Mouse (Mus musculus) gastrocnemius, postnatal 36 days (tissue): ENCODE data around the gene Pth1r. TPM values are rescaled to one million over a fixed set of nuclear protein-coding genes. Genes with fewer than 3 reads are reported as not detected.

Experiments used
- DNase-seq, 2 experiments: peaks; one replicate each; pipeline ENCODE4 v3.0.0; 2022
- intact Hi-C: fragments of 180-260 bp; cut with DNase I; formaldehyde crosslinking; loops from one replicate; pipeline ENCODE4 v1.15.1; 2025
- long read RNA-seq, 2 experiments: library from polyadenylated mRNA; stranded (forward); transcript quantifications; one replicate each; pipeline ENCODE4 v2.0.0; 2021
- total RNA-seq, 2 experiments: library from RNA; stranded (reverse); gene quantifications; 2 replicates each; pipeline ENCODE4 v1.2.3; 2021

The Pth1r gene
- 1 to 10 TPM in 1 of 2 experiments, under 1 TPM in 1; 0.74 to 1.1 TPM for total RNA-seq
- long read RNA-seq, experiment 1, partial matches to known transcripts: 0 of 1 reads
- long read RNA-seq, experiment 1, other reads (novel, unspliced or antisense): 0 of 1 reads
- long read RNA-seq, experiment 2, partial matches to known transcripts: 0 of 1 reads
- long read RNA-seq, experiment 2, other reads (novel, unspliced or antisense): 0 of 1 reads

- intact Hi-C loops: no loop called here
- no peak for DNase-seq
Measured at GRCm38 (mm10) chr9:110746961-110747360, at the start of gene Pth1r. TSS of gene Pth1r (minus strand) at chr9:110747145.

- intact Hi-C loops: no loop called here
- no peak for DNase-seq
Measured at GRCm38 (mm10) chr9:110790462-110790861, 43.5 kb upstream of the Pth1r start.

- intact Hi-C loops: no loop called here
- no peak for DNase-seq
Measured at GRCm38 (mm10) chr9:110788169-110788568, 41.2 kb upstream of the Pth1r start.

- no peak for DNase-seq
- intact Hi-C loops: loop anchor here (2.0 to 5.0 kb wide), 2 partner anchors 87 to 146 kb away; no protein-coding TSS in a partner anchor
Measured at GRCm38 (mm10) chr9:110783611-110784010, 36.7 kb upstream of the Pth1r start.

- DNase-seq: peak; percentile 89 to 91
- intact Hi-C loops: loop anchor here (2.0 to 5.0 kb wide), 3 partner anchors 51 to 144 kb away; no protein-coding TSS in a partner anchor
Measured at GRCm38 (mm10) chr9:110781731-110782130, 34.8 kb upstream of the Pth1r start.

DNA sequence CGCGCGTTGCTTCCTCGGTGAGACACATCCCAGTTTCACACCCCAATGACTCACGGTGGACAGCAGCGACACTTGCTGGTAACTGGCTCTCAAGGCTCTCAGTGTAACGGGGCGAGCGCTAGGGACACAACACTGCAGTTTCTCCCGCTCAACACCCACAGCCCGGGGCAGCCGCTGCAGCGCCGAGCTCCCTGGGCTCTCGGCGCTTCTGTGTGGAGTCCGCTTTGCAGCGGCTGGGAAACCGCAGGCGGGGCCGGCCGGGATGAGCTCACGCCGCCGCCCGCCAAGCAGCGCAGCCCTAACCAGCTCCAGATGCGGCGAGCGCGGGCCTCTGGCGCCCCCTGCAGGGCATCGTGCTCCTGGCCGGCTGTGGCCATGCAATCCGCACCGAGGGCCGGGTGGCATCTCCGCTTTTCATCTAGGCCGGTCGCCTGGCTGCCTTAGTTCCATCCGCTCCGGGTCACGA lies 34.3 kb upstream of the Pth1r start:
- peak; percentile 95 to 97 for DNase-seq
- intact Hi-C loops: loop anchor here (2.0 to 5.0 kb wide), 2 partner anchors 50 to 144 kb away; no protein-coding TSS in a partner anchor

DNA sequence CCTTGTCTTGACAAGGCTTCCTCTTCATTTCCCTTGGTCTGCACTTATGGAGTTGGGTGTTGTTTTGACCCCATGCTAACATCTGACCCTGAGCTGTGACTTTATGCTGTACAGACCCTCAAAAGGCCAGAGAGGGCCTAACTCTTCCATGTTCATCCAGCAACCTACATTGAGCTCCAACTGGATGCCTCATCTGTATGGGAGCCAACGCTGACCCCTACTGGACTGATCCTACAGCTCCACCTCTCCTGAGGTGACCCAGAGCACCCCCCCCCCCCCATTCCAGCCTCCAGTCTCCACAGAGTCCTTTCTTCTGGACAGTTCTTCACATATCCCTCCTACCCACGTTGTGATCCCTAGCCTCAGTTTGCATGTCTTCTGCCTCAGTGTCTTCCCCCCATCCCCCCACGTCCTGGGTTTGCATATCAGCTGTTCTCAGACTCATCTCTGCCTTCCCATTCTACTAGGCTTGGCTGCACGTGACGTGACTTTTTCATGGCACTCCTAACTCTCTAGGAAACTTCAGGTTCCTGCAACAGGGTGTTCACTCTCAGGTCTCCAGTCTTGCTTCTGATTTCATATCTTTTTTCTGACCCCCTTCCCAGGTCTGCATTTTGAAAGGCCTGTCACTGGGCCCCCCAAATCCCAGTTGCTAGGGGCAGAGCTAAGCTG lies 32.4 kb upstream of the Pth1r start:
- no peak for DNase-seq
- intact Hi-C loops: loop anchor here (2.0 kb wide), 1 partner anchor 55 kb away; no protein-coding TSS in a partner anchor

- no peak for DNase-seq
- intact Hi-C loops: loop anchor here (2.0 kb wide), 1 partner anchor 54 kb away; no protein-coding TSS in a partner anchor
Measured at GRCm38 (mm10) chr9:110778559-110778958, 31.6 kb upstream of the Pth1r start.

GRCm38 (mm10) chr9:110778100-110778499 lies 31.2 kb upstream of the Pth1r start:
- intact Hi-C loops: loop anchor here (2.0 kb wide), 1 partner anchor 53 kb away; no protein-coding TSS in a partner anchor
- no peak for DNase-seq

- no peak for DNase-seq
- intact Hi-C loops: no loop called here
Measured at GRCm38 (mm10) chr9:110775269-110776022, 28.5 kb upstream of the Pth1r start.

DNA sequence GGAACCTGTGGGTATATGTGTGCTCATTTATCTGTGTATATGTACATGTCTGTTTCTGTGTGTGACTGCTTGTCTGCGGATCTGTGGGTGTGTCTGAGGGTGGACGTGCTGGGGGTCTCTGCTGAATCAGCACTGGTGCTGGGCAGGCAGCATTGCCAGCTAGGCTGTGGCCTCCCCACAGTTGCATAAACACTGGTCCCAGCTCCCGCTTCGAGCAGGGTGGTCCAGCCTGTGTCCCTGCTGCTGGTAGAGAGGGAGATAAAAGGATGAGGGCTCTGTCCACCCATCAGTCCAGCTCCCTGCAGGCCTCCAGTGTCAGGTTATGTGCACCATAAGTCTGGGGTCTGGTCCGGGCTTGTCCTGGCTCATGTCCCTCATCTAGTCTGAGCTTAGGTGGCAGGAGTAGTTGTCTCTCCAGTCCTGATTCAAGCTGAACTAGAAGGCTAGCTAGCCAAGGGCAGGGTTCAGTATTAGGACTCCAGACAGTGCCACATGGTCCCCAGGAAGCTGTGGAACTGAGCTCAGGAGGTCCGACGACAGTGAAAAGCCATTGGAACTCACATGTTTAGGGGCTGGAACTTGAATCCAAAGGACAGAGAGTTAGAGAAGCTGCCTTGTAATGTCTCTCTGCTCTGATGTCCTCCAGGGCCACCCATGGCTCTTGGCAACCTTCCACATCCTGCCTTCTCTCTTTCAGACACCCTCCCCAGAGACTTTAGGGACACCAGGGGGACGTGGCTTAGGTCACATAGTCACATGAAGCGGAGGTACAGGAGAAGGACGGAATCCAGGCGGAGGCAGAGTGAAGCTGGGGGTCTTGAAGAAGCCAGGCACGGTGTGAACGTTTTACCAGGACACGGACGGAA lies 27.7 kb upstream of the Pth1r start:
- DNase-seq: no peak

DNA sequence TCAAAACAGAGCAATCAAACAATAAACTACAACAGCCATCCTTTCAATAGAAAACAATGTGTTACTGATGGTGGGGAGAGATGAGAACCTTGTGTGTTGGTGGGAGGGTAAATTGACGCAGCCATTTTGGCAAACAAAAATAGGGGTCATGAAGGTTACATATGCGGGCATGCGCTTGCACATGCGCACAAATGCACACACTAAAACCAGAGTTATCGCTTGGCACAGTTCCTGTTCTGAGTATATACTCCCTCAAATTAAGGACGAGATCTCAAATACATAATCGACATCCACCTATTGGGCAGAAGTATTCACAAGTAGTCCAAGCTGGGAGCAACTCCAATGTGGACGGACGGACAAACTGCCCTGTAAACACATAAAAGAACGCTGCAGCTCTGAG lies 25.4 kb upstream of the Pth1r start:
- DNase-seq: no peak

More for the DNA sequence above, 27.7 kb upstream of the Pth1r start:
- intact Hi-C loops: no loop called here

GRCm38 (mm10) chr9:110763405-110763804 lies 16.5 kb upstream of the Pth1r start:
- intact Hi-C loops: no loop called here
- no peak for DNase-seq

More for the DNA sequence above, 25.4 kb upstream of the Pth1r start:
- intact Hi-C loops: no loop called here

- intact Hi-C loops: no loop called here
- no peak for DNase-seq
Measured at GRCm38 (mm10) chr9:110762763-110763162, 15.8 kb upstream of the Pth1r start.

DNA sequence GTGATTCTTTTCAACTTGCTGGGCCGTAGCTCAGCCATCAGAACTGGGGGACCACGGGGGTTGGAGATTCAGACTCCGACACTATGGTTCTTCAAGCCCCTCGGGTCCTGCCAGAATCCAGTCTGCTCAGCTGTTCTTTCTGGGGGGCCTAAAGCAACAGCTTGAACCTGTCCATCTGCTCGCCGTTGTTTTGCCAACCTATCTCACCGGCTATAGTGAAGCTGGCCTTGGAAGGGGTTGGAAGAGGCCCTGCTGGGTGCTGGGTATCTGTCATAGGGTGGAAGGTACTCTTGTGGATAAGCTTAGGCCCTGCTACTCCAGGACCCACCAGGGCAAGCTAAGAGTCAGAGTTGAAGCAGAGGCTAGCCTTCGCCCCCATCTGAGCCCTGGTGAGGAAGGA lies 13.9 kb upstream of the Pth1r start:
- intact Hi-C loops: no loop called here
- DNase-seq: no peak

GRCm38 (mm10) chr9:110759265-110759664 lies 12.3 kb upstream of the Pth1r start:
- peak in 1 of 2 experiments; percentile 31 for DNase-seq
- intact Hi-C loops: no loop called here

- DNase-seq: peak; percentile 85
- intact Hi-C loops: no loop called here
Measured at GRCm38 (mm10) chr9:110758605-110759004, 11.7 kb upstream of the Pth1r start.

DNA sequence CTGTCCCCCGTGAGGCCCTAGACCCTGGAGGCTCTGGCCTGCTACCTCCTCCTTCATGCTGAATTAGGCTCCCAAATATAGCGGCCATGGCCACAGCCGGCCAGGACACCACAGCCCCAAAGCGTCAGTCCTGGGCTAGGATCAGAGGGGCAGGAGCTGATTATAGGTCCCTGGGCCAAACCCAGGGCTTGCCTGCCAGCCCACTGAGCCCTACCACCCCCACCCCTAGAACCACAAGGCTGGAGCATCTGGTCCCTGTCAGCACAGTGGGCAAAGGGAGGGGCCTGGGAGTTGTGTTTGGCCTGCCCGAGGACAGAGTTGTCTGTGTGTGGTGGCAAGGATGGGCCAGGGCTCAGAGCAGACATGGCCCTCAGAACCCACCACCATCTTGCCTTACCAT lies 10.9 kb upstream of the Pth1r start:
- intact Hi-C loops: no loop called here
- DNase-seq: no peak

DNA sequence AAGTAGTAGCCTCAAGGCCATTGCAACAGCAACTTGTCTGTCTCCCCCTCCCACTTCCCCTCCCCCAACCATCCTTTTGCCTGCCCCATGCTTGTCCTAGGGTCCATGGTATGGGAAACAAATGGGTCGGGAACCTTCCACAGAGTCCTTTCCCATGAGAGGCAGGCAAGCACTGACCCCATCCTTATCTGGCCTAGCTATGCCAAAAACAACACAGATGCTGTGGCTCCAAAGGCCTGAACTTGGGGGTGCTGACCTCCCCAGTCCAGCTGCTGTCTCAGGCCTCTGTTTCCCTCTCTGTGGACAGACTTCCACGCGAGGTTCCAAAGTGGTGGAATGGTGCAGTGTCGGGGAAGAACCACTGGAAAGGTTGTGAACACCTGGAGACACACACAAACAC lies 6.8 kb upstream of the Pth1r start:
- intact Hi-C loops: no loop called here
- DNase-seq: no peak

GRCm38 (mm10) chr9:110752917-110753435 lies 6.0 kb upstream of the Pth1r start:
- intact Hi-C loops: no loop called here
- no peak for DNase-seq
